Mouse (Mus musculus) limb, embryonic 13.5 days (tissue): ENCODE data around the gene Olfr1145. TPM values are rescaled to one million over a fixed set of nuclear protein-coding genes. Genes with fewer than 3 reads are reported as not detected.

Experiments used
- ATAC-seq: fragments of 200-750 bp; cut with Nextera tagmentation; 2 replicates; pipeline ENCODE4 v1.8.0; 2017; ENCODE audit warnings: low read depth, moderate number of reproducible peaks, moderate TSS enrichment; ENCODE audit not compliant: low FRiP score
- H3K27ac ChIP-seq: fragments of 300-500 bp; sonication (generic); 2 replicates; pipeline ENCODE4 v1.5.1; 2015; ENCODE audit warnings: inconsistent platforms, mild to moderate bottlenecking, moderate library complexity
- H3K27me3 ChIP-seq: fragments of 300-500 bp; sonication (generic); 2 replicates; pipeline ENCODE4 v1.6.1; 2015; ENCODE audit warnings: mild to moderate bottlenecking, inconsistent platforms
- H3K36me3 ChIP-seq: fragments of 300-500 bp; sonication (generic); 2 replicates; pipeline ENCODE4 v1.6.1; 2015; ENCODE audit warnings: inconsistent platforms, mild to moderate bottlenecking, moderate library complexity
- H3K4me1 ChIP-seq: fragments of 300-500 bp; sonication (generic); 2 replicates; pipeline ENCODE4 v1.6.1; 2015; ENCODE audit warnings: inconsistent platforms
- H3K4me2 ChIP-seq: fragments of 300-500 bp; sonication (generic); replicated peaks from 2 replicates; pipeline ENCODE4 v1.6.1; 2015; ENCODE audit warnings: inconsistent platforms, mild to moderate bottlenecking, moderate library complexity
- H3K4me3 ChIP-seq: fragments of 300-500 bp; sonication (generic); 2 replicates; pipeline ENCODE4 v1.5.1; 2015; ENCODE audit warnings: moderate library complexity, mild to moderate bottlenecking, inconsistent platforms
- H3K9ac ChIP-seq: fragments of 300-500 bp; sonication (generic); 2 replicates; pipeline ENCODE4 v1.6.1; 2015; ENCODE audit warnings: mild to moderate bottlenecking, inconsistent platforms
- H3K9me3 ChIP-seq: fragments of 300-500 bp; sonication (generic); 2 replicates; pipeline ENCODE4 v1.6.1; 2016; ENCODE audit warnings: inconsistent platforms
- WGBS: fragments of 180-500 bp; shearing (Covaris S2); methylation state at CpG from one replicate; pipeline ENCODE4 v1.1.7; 2015; 5-methylcytosine and 5-hydroxymethylcytosine counted together
- polyA plus RNA-seq: library from polyadenylated mRNA; unstranded; fragments of >200 nt; fragmentation: Nextera tagmentation; extraction: Ambion mirVana; gene quantifications from 2 replicates; pipeline ENCODE4 v1.2.1, GENCODE M21; 2015

Gene Olfr1145
- not detected in 2 replicates for polyA plus RNA-seq

DNA sequence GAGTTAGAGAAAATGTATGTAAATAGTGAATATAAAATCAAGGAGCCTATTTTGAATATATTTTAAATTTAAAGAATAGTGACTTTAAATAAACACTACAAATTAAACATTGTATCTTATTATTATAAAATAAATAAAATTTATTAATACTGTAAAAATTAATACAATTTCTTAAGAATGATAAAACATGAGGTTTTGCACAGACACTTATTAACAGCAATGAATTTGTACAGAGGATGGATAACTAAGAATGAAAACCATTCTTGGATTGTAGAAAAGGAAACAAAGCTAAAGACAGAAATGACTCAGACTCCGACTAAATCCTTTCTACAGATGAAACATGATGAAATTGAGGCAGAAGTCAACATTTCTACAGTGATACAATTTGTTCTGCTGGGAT is at the start of gene Olfr1145:
TSS of gene Olfr1145 (plus strand) at position 301 of the 400 bp plus-strand sequence.
- H3K27ac ChIP-seq = no peak within 1 kb of the TSS
- H3K9me3 ChIP-seq = no peaks in the 10 kb centered on the region
- H3K36me3 ChIP-seq = no peaks in the 10 kb centered on the region
- WGBS = 73% methylated on average over 1 of the region's 1 CpGs
- no peak within 1 kb of the TSS for H3K9ac ChIP-seq
- H3K27me3 ChIP-seq = no peaks in the 10 kb centered on the region
- no peak for ATAC-seq
- H3K4me2 ChIP-seq = no peak within 1 kb of the TSS
- no peak within 1 kb of the TSS for H3K4me3 ChIP-seq
- no peaks in the 10 kb centered on the region for H3K4me1 ChIP-seq

- Histone ChIP-seq H3K9ac (no peak overlapping the region), H3K9me3 (no peaks in the 10 kb centered on the region), H3K4me1 (no peaks in the 10 kb centered on the region), H3K4me2 (no peak overlapping the region), H3K4me3 (no peak overlapping the region), H3K27me3 (no peaks in the 10 kb centered on the region), H3K27ac (no peak overlapping the region), H3K36me3 (no peaks in the 10 kb centered on the region)
- no peak for ATAC-seq
- 63% methylated on average over 1 of the region's 1 CpGs for WGBS
Measured at GRCm38 (mm10) chr2:87776143-87776542, 33.5 kb upstream of the Olfr1145 start.

GRCm38 (mm10) chr2:87779183-87779582 is 30.4 kb upstream of the Olfr1145 start, which contains the start of gene Olfr152:
Olfr152 (plus strand) TSS chr2:87779483.
- no peaks in the 10 kb centered on the region for H3K4me1 ChIP-seq
- no peak within 1 kb of the TSS for H3K4me3 ChIP-seq
- ATAC-seq = no peak
- H3K4me2 ChIP-seq = no peak within 1 kb of the TSS
- 85% methylated on average over 4 of the region's 4 CpGs for WGBS
- H3K9ac ChIP-seq = no peak within 1 kb of the TSS
- H3K27ac ChIP-seq = no peak within 1 kb of the TSS
- no peaks in the 10 kb centered on the region for H3K9me3 ChIP-seq
- no peaks in the 10 kb centered on the region for H3K36me3 ChIP-seq
- H3K27me3 ChIP-seq = no peaks in the 10 kb centered on the region

GRCm38 (mm10) chr2:87800292-87800691 is 9.3 kb upstream of the Olfr1145 start, which contains the start of gene Olfr1143:
Olfr1143 (plus strand) TSS chr2:87800592.
- no peaks in the 10 kb centered on the region for H3K4me1 ChIP-seq
- no peak within 1 kb of the TSS for H3K4me2 ChIP-seq
- no peak within 1 kb of the TSS for H3K4me3 ChIP-seq
- no peaks in the 10 kb centered on the region for H3K27me3 ChIP-seq
- H3K27ac ChIP-seq = no peak within 1 kb of the TSS
- H3K36me3 ChIP-seq = no peaks in the 10 kb centered on the region
- H3K9me3 ChIP-seq = no peaks in the 10 kb centered on the region
- no peak for ATAC-seq
- H3K9ac ChIP-seq = no peak within 1 kb of the TSS

- H3K9me3 ChIP-seq = no peaks in the 10 kb centered on the region; the same call in 1 of the 2 replicates
Measured at GRCm38 (mm10) chr2:87830233-87830632, 20.6 kb downstream of the Olfr1145 start, which contains the start of gene Olfr1148. Olfr1148 (plus strand) TSS chr2:87830533.

DNA sequence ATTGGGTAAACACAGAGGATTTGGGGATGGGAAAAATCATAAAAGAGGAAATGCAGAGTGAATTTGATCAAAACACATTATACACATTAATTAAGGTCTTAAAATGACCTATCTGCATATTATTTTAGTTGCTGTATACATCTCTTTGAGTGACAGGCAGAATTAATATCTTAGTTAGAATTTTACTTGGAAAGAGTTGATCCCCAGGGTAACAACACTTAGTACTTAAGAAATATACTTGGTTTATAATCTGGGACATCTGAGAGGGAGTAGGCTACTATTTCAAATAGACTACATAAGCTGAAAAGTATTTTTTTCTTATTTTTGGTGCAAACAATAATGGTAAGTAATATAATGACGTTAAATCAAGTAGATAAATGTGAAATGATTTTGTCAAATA is 34.1 kb downstream of the Olfr1145 start, which contains the start of gene Olfr1150-ps1:
TSS of gene Olfr1150-ps1 (plus strand) at position 301 of the 400 bp plus-strand sequence.
- ATAC-seq = no peak
- no peak within 1 kb of the TSS for H3K4me3 ChIP-seq
- no peak within 1 kb of the TSS for H3K4me2 ChIP-seq
- no peaks in the 10 kb centered on the region for H3K4me1 ChIP-seq
- no peak within 1 kb of the TSS for H3K9ac ChIP-seq
- no peaks in the 10 kb centered on the region for H3K36me3 ChIP-seq
- no peaks in the 10 kb centered on the region for H3K9me3 ChIP-seq
- H3K27me3 ChIP-seq = no peaks in the 10 kb centered on the region
- 78% methylated on average over 1 of the region's 1 CpGs for WGBS
- H3K27ac ChIP-seq = no peak within 1 kb of the TSS

More at GRCm38 (mm10) chr2:87830233-87830632, 20.6 kb downstream of the Olfr1145 start, which contains the start of gene Olfr1148:
- no peak within 1 kb of the TSS for H3K27ac ChIP-seq
- WGBS = 89% methylated on average over 1 of the region's 1 CpGs
- no peak within 1 kb of the TSS for H3K9ac ChIP-seq
- ATAC-seq = no peak
- no peaks in the 10 kb centered on the region for H3K4me1 ChIP-seq
- no peak within 1 kb of the TSS for H3K4me3 ChIP-seq
- no peaks in the 10 kb centered on the region for H3K36me3 ChIP-seq
- H3K27me3 ChIP-seq = no peaks in the 10 kb centered on the region
- no peak within 1 kb of the TSS for H3K4me2 ChIP-seq

DNA sequence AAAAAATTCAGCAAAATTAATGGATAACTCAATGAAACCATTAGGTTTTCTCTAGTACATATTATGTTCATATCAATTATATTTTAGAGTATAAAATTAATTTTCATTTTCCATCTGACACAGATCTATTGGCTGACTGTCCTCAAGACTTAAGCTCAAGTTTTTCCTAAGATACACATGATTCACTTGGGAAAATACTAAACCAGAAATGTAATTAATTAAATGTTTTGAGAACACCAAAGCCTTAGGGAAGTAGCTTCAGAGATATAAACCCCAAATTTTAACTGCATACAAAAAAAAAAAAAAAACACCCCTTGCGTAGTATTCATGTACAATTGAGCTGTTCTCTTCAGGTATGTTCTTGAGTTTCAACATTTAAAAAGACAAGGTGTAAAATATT is 45.9 kb downstream of the Olfr1145 start, which contains the start of gene Olfr1151:
TSS of gene Olfr1151 (plus strand) at position 301 of the 400 bp plus-strand sequence.
- H3K27me3 ChIP-seq = no peaks in the 10 kb centered on the region
- no peaks in the 10 kb centered on the region for H3K36me3 ChIP-seq
- no peaks in the 10 kb centered on the region for H3K4me1 ChIP-seq
- H3K4me2 ChIP-seq = no peak within 1 kb of the TSS
- no peaks in the 10 kb centered on the region for H3K9me3 ChIP-seq
- H3K4me3 ChIP-seq = no peak within 1 kb of the TSS
- H3K27ac ChIP-seq = no peak within 1 kb of the TSS
- 94% methylated on average over 1 of the region's 1 CpGs for WGBS
- no peak within 1 kb of the TSS for H3K9ac ChIP-seq
- no peak for ATAC-seq

Other genes starting within 250 kb of the Olfr1145 start
- gene Olfr1129, start 235.9 kb upstream of the Olfr1145 start, polyA plus RNA-seq = not detected in 2 replicates
- gene Olfr1130, start 203.6 kb upstream of the Olfr1145 start, polyA plus RNA-seq = not detected in 2 replicates
- not detected in 2 replicates for gene Olfr1131, start 182.7 kb upstream of the Olfr1145 start, polyA plus RNA-seq
- gene Olfr1132, start 172.3 kb upstream of the Olfr1145 start, polyA plus RNA-seq = not detected in 2 replicates
- gene Olfr1133, start 162.4 kb upstream of the Olfr1145 start, polyA plus RNA-seq = not detected in 2 replicates
- not detected in 2 replicates for gene Olfr1134, start 151.4 kb upstream of the Olfr1145 start, polyA plus RNA-seq
- gene Olfr1135, start 136.2 kb upstream of the Olfr1145 start, polyA plus RNA-seq = not detected in 2 replicates
- gene Olfr1136, start 115.9 kb upstream of the Olfr1145 start, polyA plus RNA-seq = not detected in 2 replicates
- not detected in 2 replicates for gene Olfr1137, start 96.6 kb upstream of the Olfr1145 start, polyA plus RNA-seq
- gene Olfr1138, start 69.8 kb upstream of the Olfr1145 start, polyA plus RNA-seq = not detected in 2 replicates
- gene Olfr1140, start 66.1 kb upstream of the Olfr1145 start, polyA plus RNA-seq = not detected in 2 replicates
- not detected in 2 replicates for gene Olfr1141, start 55.8 kb upstream of the Olfr1145 start, polyA plus RNA-seq
- gene Olfr152, start 30.3 kb upstream of the Olfr1145 start, polyA plus RNA-seq = not detected in 2 replicates
- gene Olfr1143, start 9.2 kb upstream of the Olfr1145 start, polyA plus RNA-seq = not detected in 2 replicates
- gene Olfr1148, start 20.7 kb downstream of the Olfr1145 start, polyA plus RNA-seq = not detected in 2 replicates
- not detected in 2 replicates for gene Olfr1150-ps1, start 34.2 kb downstream of the Olfr1145 start, polyA plus RNA-seq
- gene Olfr1151, start 46.0 kb downstream of the Olfr1145 start, polyA plus RNA-seq = not detected in 2 replicates
- 0.03 TPM in 1 of 2 replicates, not detected in the other for gene Olfr1152, start 56.7 kb downstream of the Olfr1145 start, polyA plus RNA-seq
- gene Olfr1153, start 85.1 kb downstream of the Olfr1145 start, polyA plus RNA-seq = not detected in 2 replicates
- gene Olfr1154, start 95.3 kb downstream of the Olfr1145 start, polyA plus RNA-seq = not detected in 2 replicates
- not detected in 2 replicates for gene Olfr1155, start 135.3 kb downstream of the Olfr1145 start, polyA plus RNA-seq
- gene Olfr1156, start 143.3 kb downstream of the Olfr1145 start, polyA plus RNA-seq = not detected in 2 replicates
- not detected in 2 replicates for gene Olfr1157, start 158.5 kb downstream of the Olfr1145 start, polyA plus RNA-seq
- gene Olfr74, start 164.8 kb downstream of the Olfr1145 start, polyA plus RNA-seq = not detected in 2 replicates
- not detected in 2 replicates for gene Olfr1158, start 180.3 kb downstream of the Olfr1145 start, polyA plus RNA-seq
- gene Olfr1160, start 198.4 kb downstream of the Olfr1145 start, polyA plus RNA-seq = not detected in 2 replicates
- gene Olfr1161, start 213.0 kb downstream of the Olfr1145 start, polyA plus RNA-seq = not detected in 2 replicates
- not detected in 2 replicates for gene Olfr73, start 227.9 kb downstream of the Olfr1145 start, polyA plus RNA-seq
- not detected in 2 replicates for gene Olfr1162, start 241.3 kb downstream of the Olfr1145 start, polyA plus RNA-seq